Mouse (Mus musculus) C2C12 (cell line): ENCODE data around the gene Pik3c2g. TPM values are rescaled to one million over a fixed set of nuclear protein-coding genes. Genes with fewer than 3 reads are reported as not detected.

Source experiments
- H3K27me3 ChIP-seq: one replicate; pipeline ENCODE4 v1.6.1; 2011; ENCODE audit not compliant: control insufficient read depth, insufficient read depth, insufficient read length
- H3K36me3 ChIP-seq: one replicate; pipeline ENCODE4 v1.6.1; 2011; ENCODE audit not compliant: control insufficient read depth, insufficient read depth
- H3K4me3 ChIP-seq: one replicate; pipeline ENCODE4 v1.5.1; 2011; ENCODE audit warnings: mild to moderate bottlenecking, control low read depth; ENCODE audit not compliant: poor library complexity, insufficient read depth, severe bottlenecking
- H3K79me2 ChIP-seq: one replicate; pipeline ENCODE4 v1.6.1; 2011; ENCODE audit not compliant: control insufficient read depth, insufficient read depth
- H3K79me3 ChIP-seq: one replicate; pipeline ENCODE4 v1.6.1; 2011; ENCODE audit warnings: low read depth, control low read depth
- H3ac ChIP-seq: one replicate; pipeline ENCODE3; 2011; ENCODE audit warnings: low read depth; ENCODE audit not compliant: control insufficient read depth, insufficient read length
- CEBPB ChIP-seq: IDR thresholded peaks from one replicate; pipeline ENCODE4 v1.6.1; 2011; ENCODE audit warnings: low read depth, mild to moderate bottlenecking, control low read depth, moderate library complexity
- CTCF ChIP-seq: IDR thresholded peaks from one replicate; pipeline ENCODE4 v1.5.1; 2011; ENCODE audit not compliant: control insufficient read depth, insufficient read depth, insufficient read length
- FOSL1 ChIP-seq: IDR thresholded peaks from one replicate; pipeline ENCODE4 v1.8.0; 2011; ENCODE audit warnings: mild to moderate bottlenecking, low read length; ENCODE audit not compliant: poor library complexity, insufficient read depth, severe bottlenecking
- MAX ChIP-seq: IDR thresholded peaks from one replicate; pipeline ENCODE4 v1.6.1; 2011; ENCODE audit warnings: mild to moderate bottlenecking, control low read depth
- MYOD1 ChIP-seq: IDR thresholded peaks from one replicate; pipeline ENCODE4 v1.6.1; 2011; ENCODE audit warnings: low read depth; ENCODE audit not compliant: control insufficient read depth, insufficient read length
- MYOG ChIP-seq: IDR thresholded peaks from one replicate; pipeline ENCODE4 v1.6.1; 2011; ENCODE audit not compliant: control insufficient read depth, insufficient read length; ENCODE audit errors: extremely low read depth
- USF1 ChIP-seq: IDR thresholded peaks from one replicate; pipeline ENCODE4 v1.6.1; 2011; ENCODE audit warnings: low read depth, mild to moderate bottlenecking, control low read depth, moderate library complexity
- polyA plus RNA-seq: library from polyadenylated mRNA; unstranded; fragments of >200 nt; fragmentation: generic; extraction: Trizol; gene quantifications from one replicate; pipeline ENCODE4 v1.2.1, GENCODE M21; 2012; ENCODE audit warnings: missing spikeins

Pik3c2g gene
- polyA plus RNA-seq, 1 experiment, result not detected

- no peak for TF ChIP-seq MAX
- no peaks in the 10 kb centered on the region for H3K79me3 ChIP-seq
- H3ac ChIP-seq, result no peak overlapping the region
- no peaks in the 10 kb centered on the region for H3K79me2 ChIP-seq
- H3K27me3 ChIP-seq, result no peaks in the 10 kb centered on the region
- no peak overlapping the region for H3K4me3 ChIP-seq
- no peaks in the 10 kb centered on the region for H3K36me3 ChIP-seq
Observed at GRCm38 (mm10) chr6:139757876-139758275, 170.9 kb downstream of the Pik3c2g start.

- TF ChIP-seq CTCF (no peak), USF1 (no peak), MAX (no peak)
- H3ac ChIP-seq, result no peak overlapping the region
Observed at GRCm38 (mm10) chr6:139760978-139761377, 174.0 kb downstream of the Pik3c2g start.

DNA sequence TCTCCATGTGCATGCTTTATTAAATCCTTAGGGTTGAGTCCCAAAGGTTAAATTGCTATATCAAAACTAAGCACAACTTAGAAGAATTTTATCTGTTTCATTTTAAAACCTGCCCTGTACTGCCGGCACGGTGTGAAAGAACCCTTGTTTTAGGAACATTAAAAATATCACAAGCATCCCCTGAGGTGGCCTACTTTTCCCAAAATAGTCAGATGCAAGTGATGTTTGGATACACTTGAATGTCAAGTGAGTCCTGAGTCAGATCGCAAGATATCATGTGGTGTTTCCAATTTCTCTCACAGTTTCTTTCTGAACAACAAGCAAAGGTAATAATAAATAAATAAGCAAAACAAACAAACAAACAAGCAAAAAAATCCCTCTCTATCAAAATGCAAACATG lies 177.4 kb downstream of the Pik3c2g start:
- TF ChIP-seq MAX, result no peak
- no peak for TF ChIP-seq CEBPB
- no peak for TF ChIP-seq USF1
- TF ChIP-seq MYOD1, result no peak
- no peak for TF ChIP-seq MYOG
- TF ChIP-seq CTCF, result no peak
- no peak for TF ChIP-seq FOSL1
- Histone ChIP-seq H3K79me2 (no peaks in the 10 kb centered on the region), H3K36me3 (no peaks in the 10 kb centered on the region), H3ac (no peak overlapping the region), H3K27me3 (no peaks in the 10 kb centered on the region), H3K4me3 (no peak overlapping the region), H3K79me3 (no peaks in the 10 kb centered on the region)

More at GRCm38 (mm10) chr6:139760978-139761377, 174.0 kb downstream of the Pik3c2g start:
- Histone ChIP-seq H3K27me3 (no peaks in the 10 kb centered on the region), H3K79me2 (no peaks in the 10 kb centered on the region), H3K4me3 (no peak overlapping the region), H3K36me3 (no peaks in the 10 kb centered on the region), H3K79me3 (no peaks in the 10 kb centered on the region)

- H3K79me2 ChIP-seq, result no peaks in the 10 kb centered on the region
- H3K79me3 ChIP-seq, result no peaks in the 10 kb centered on the region
- H3K36me3 ChIP-seq, result no peaks in the 10 kb centered on the region
- TF ChIP-seq CTCF, result no peak
- TF ChIP-seq CEBPB, result no peak
- TF ChIP-seq FOSL1, result peak; percentile 64
- peak; percentile 24 for TF ChIP-seq MAX
- TF ChIP-seq USF1, result peak; percentile 79
- TF ChIP-seq MYOD1, result no peak
- no peak for TF ChIP-seq MYOG
- no peak overlapping the region for H3K4me3 ChIP-seq
- H3ac ChIP-seq, result no peak overlapping the region
- H3K27me3 ChIP-seq, result no peaks in the 10 kb centered on the region
Observed at GRCm38 (mm10) chr6:139769744-139770473, 182.9 kb downstream of the Pik3c2g start.

DNA sequence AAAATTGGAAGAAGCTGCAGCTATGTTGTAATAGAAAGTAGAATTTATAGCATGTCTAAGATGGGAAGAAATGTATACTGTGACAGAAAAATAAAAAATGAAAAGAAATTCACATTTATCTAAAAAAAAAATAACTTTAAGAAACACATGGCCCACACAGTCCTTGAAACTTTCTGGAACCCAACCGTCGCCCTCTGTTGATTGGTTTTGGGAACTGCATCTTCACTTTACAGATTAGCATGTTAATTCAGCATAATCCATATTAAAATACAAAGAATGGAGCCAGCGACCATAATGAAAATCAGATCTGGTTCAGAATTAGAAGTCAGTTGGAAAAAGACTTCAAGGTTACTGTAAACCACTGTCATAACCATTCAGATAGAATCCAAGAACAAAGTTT lies 183.5 kb downstream of the Pik3c2g start:
- Histone ChIP-seq H3K36me3 (no peaks in the 10 kb centered on the region), H3K79me2 (no peaks in the 10 kb centered on the region), H3K4me3 (no peak overlapping the region), H3ac (no peak overlapping the region), H3K79me3 (no peaks in the 10 kb centered on the region), H3K27me3 (no peaks in the 10 kb centered on the region)
- TF ChIP-seq USF1 (no peak), MAX (no peak), MYOG (no peak), CTCF (no peak), CEBPB (no peak), FOSL1 (no peak), MYOD1 (no peak)

DNA sequence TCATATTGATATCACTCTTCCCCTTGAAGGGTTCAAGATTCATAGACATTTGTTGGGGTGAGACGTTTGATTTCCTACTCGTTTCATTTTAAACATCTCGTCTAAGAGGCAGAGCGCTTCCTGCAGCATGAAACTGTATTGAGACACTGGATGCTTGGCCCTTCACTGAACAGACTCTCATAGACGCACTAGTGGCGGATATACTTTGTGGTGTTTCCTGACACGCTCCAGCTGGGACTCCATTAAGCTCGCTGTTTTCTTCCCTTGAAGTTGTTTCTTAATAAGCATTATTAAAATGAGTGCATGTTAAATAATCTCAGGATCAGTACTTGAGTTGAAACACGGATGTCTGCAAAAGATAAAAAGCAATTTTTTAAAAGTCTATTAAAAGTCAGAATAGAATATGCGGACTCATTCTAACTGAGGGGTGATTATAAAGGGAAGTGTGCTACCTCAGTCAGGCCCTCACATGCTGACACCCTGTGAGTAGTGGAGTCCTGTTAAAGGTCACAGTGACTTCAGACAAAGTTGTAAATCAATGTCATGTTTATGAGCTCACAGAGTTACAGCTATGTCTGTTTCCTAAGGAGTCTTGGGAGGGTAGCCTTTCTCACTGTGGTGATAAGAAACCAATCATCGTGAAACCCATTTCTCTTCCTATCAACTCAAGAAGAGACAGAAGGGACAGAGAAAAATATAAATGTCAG lies 190.7 kb downstream of the Pik3c2g start:
- no peaks in the 10 kb centered on the region for H3K79me3 ChIP-seq
- no peaks in the 10 kb centered on the region for H3K79me2 ChIP-seq
- H3K27me3 ChIP-seq, result no peaks in the 10 kb centered on the region
- no peaks in the 10 kb centered on the region for H3K36me3 ChIP-seq
- no peak overlapping the region for H3K4me3 ChIP-seq
- TF ChIP-seq CEBPB, result no peak
- TF ChIP-seq MYOD1, result no peak
- TF ChIP-seq MYOG, result no peak
- TF ChIP-seq MAX, result no peak
- no peak for TF ChIP-seq CTCF
- no peak for TF ChIP-seq FOSL1
- TF ChIP-seq USF1, result no peak
- no peak overlapping the region for H3ac ChIP-seq
